ENCODE assay signal across 51 mouse cellular contexts in the genomic region with DNA sequence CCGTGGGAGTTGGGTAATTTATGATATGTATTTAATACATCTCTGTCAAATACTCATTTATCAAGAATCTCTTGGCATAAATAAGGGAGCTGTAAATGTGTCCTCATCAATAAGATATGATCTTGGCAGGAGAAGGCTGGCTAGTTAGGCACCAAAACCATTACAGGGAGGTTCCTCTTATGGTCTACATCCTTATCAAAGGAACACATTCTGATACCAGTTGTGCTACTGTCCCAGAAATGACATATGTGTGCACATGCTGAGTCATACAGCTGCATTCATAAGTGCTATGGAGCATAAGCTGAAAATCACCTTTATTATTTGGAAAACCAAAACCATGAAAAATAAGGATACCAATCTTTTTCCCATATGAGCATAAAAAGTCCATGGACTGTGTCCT. TPM values are rescaled to one million over a fixed set of nuclear protein-coding genes. Genes with fewer than 3 reads are reported as not detected.
"Had no signal": no experiment of that assay in that cellular context is flagged by ENCODE, and none has a peak within 500 bp of the region (broad histone marks: within the 10 kb centered on the region; RNA-seq: fewer than 3 reads in every experiment).

No protein-coding gene starts in this region.

- H3K4me3 ChIP-seq: heart, embryonic 10.5 days; heart, embryonic 12.5 days; heart, embryonic 13.5 days; heart, embryonic 15.5 days; hindbrain, embryonic 10.5 days; hindbrain, embryonic 12.5 days; hindbrain, embryonic 13.5 days; hindbrain, embryonic 15.5 days; intestine, embryonic 15.5 days; kidney, embryonic 15.5 days; layer of hippocampus, adult 2 months; left cerebral cortex, adult 2 months had no signal

- H3K27me3 ChIP-seq: heart, embryonic 12.5 days; heart, embryonic 13.5 days; heart, embryonic 15.5 days; hindbrain, embryonic 12.5 days; hindbrain, embryonic 13.5 days; hindbrain, embryonic 15.5 days; intestine, embryonic 15.5 days; kidney, embryonic 15.5 days had no signal

- H3K27ac ChIP-seq: heart, embryonic 10.5 days; heart, embryonic 13.5 days; heart, embryonic 15.5 days; hindbrain, embryonic 10.5 days; hindbrain, embryonic 12.5 days; hindbrain, embryonic 13.5 days; hindbrain, embryonic 14.5 days; hindbrain, embryonic 15.5 days; intestine, embryonic 15.5 days; kidney, embryonic 15.5 days; kidney, postnatal 0 days; layer of hippocampus, adult 2 months; left cerebral cortex, adult 2 months had no signal

- H3K4me2 ChIP-seq: heart, embryonic 11.5 days; heart, embryonic 12.5 days; heart, embryonic 13.5 days; heart, embryonic 15.5 days; hindbrain, embryonic 12.5 days; hindbrain, embryonic 13.5 days; hindbrain, embryonic 14.5 days; hindbrain, embryonic 15.5 days; intestine, embryonic 15.5 days; kidney, embryonic 15.5 days had no signal

- DNase-seq: heart, postnatal 10 days; heart, postnatal 14 days; heart, postnatal 36 days; heart, postnatal 4 days; kidney, adult 11 months; kidney, adult 18-20 months; kidney, adult 2 months; kidney, adult 8-10 months; kidney, adult 9 months; kidney, postnatal 10 days; kidney, postnatal 14 days; kidney, postnatal 25 days; kidney, postnatal 36 days; layer of hippocampus, adult 9-11 months; layer of hippocampus, postnatal 36 days had no signal

- H3K36me3 ChIP-seq: heart, embryonic 10.5 days; heart, embryonic 12.5 days; heart, embryonic 13.5 days; heart, embryonic 15.5 days; hindbrain, embryonic 10.5 days; hindbrain, embryonic 12.5 days; hindbrain, embryonic 13.5 days; hindbrain, embryonic 15.5 days; intestine, embryonic 15.5 days; kidney, embryonic 15.5 days had no signal

- H3K9ac ChIP-seq: heart, embryonic 12.5 days; heart, embryonic 13.5 days; heart, embryonic 15.5 days; hindbrain, embryonic 12.5 days; hindbrain, embryonic 13.5 days; hindbrain, embryonic 14.5 days; hindbrain, embryonic 15.5 days; intestine, embryonic 15.5 days; kidney, embryonic 15.5 days had no signal

- ATAC-seq: hindbrain, embryonic 16.5 days; inflammation-experienced regulatory T-cells, adult 6 months; intestine, embryonic 15.5 days; intestine, embryonic 16.5 days; intestine, postnatal 0 days had no signal

- H3K4me1 ChIP-seq: heart, embryonic 10.5 days; heart, embryonic 12.5 days; heart, embryonic 13.5 days; heart, embryonic 15.5 days; hindbrain, embryonic 10.5 days; hindbrain, embryonic 12.5 days; hindbrain, embryonic 13.5 days; hindbrain, embryonic 15.5 days; intestine, embryonic 15.5 days; kidney, embryonic 15.5 days had no signal

- H3K9me3 ChIP-seq: heart, embryonic 10.5 days; heart, embryonic 12.5 days; heart, embryonic 13.5 days; heart, embryonic 15.5 days; hindbrain, embryonic 10.5 days; hindbrain, embryonic 12.5 days; hindbrain, embryonic 13.5 days; hindbrain, embryonic 15.5 days; intestine, embryonic 15.5 days; kidney, embryonic 15.5 days had no signal

RNA-seq across cellular contexts. Expression of gene Lipn, which starts 3.6 kb away (rescaled TPM):
- total RNA-seq: heart, postnatal 10 days; heart, postnatal 14 days; heart, postnatal 25 days; heart, postnatal 36 days; heart, postnatal 4 days; hematopoietic stem cell, adult 5-6 weeks; layer of hippocampus, adult 18-20 months; layer of hippocampus, adult 2 months; layer of hippocampus, adult 8-10 months; layer of hippocampus, postnatal 10 days; layer of hippocampus, postnatal 14 days; layer of hippocampus, postnatal 25 days; layer of hippocampus, postnatal 36 days; left cerebral cortex, adult 18-20 months; left cerebral cortex, adult 2 months; left cerebral cortex, adult 8-10 months had no signal
- polyA plus RNA-seq: heart, embryonic 10.5 days; heart, embryonic 11.5 days; heart, embryonic 12.5 days; heart, embryonic 13.5 days; heart, embryonic 14.5 days; heart, embryonic 15.5 days; heart, embryonic 16.5 days; heart, postnatal 0 days; hindbrain, embryonic 10.5 days; hindbrain, embryonic 11.5 days; hindbrain, embryonic 12.5 days; hindbrain, embryonic 13.5 days; hindbrain, embryonic 14.5 days; hindbrain, embryonic 15.5 days; hindbrain, embryonic 16.5 days; inflammation-experienced regulatory T-cells, adult 6 months; intestine, embryonic 15.5 days; intestine, embryonic 16.5 days; kidney, adult 2 months; kidney, embryonic 14.5 days; kidney, embryonic 15.5 days; kidney, embryonic 16.5 days; kidney, postnatal 0 days; large intestine, adult 2 months had no signal

RNA-seq across cellular contexts. Expression of gene Lipm, which starts 37.2 kb away (rescaled TPM):
- total RNA-seq: heart, postnatal 10 days; heart, postnatal 14 days; heart, postnatal 25 days; heart, postnatal 36 days; heart, postnatal 4 days; hematopoietic stem cell, adult 5-6 weeks; left cerebral cortex, adult 18-20 months had no signal
- polyA plus RNA-seq: heart, embryonic 10.5 days; heart, embryonic 11.5 days; heart, embryonic 12.5 days; heart, embryonic 13.5 days; heart, embryonic 14.5 days; heart, postnatal 0 days; hindbrain, embryonic 10.5 days; hindbrain, embryonic 11.5 days; hindbrain, embryonic 12.5 days; hindbrain, embryonic 13.5 days; hindbrain, embryonic 14.5 days; hindbrain, embryonic 15.5 days; hindbrain, embryonic 16.5 days; inflammation-experienced regulatory T-cells, adult 6 months; intestine, embryonic 14.5 days; intestine, embryonic 15.5 days; intestine, embryonic 16.5 days; intestine, postnatal 0 days; kidney, adult 2 months; kidney, embryonic 14.5 days; kidney, embryonic 15.5 days; kidney, embryonic 16.5 days; kidney, postnatal 0 days; large intestine, adult 2 months had no signal

RNA-seq across cellular contexts. Expression of gene Lipk, which starts 55.5 kb away (rescaled TPM):
- total RNA-seq: heart, postnatal 10 days; heart, postnatal 14 days; heart, postnatal 25 days; heart, postnatal 36 days; heart, postnatal 4 days; hematopoietic stem cell, adult 5-6 weeks; layer of hippocampus, adult 18-20 months; layer of hippocampus, adult 2 months; layer of hippocampus, adult 8-10 months; layer of hippocampus, postnatal 10 days; layer of hippocampus, postnatal 14 days; layer of hippocampus, postnatal 25 days; layer of hippocampus, postnatal 36 days; left cerebral cortex, adult 18-20 months; left cerebral cortex, adult 2 months; left cerebral cortex, adult 8-10 months had no signal
- polyA plus RNA-seq: heart, embryonic 10.5 days; heart, embryonic 11.5 days; heart, embryonic 12.5 days; heart, embryonic 13.5 days; heart, embryonic 14.5 days; heart, embryonic 15.5 days; heart, embryonic 16.5 days; heart, postnatal 0 days; hindbrain, embryonic 10.5 days; hindbrain, embryonic 11.5 days; hindbrain, embryonic 12.5 days; hindbrain, embryonic 13.5 days; hindbrain, embryonic 14.5 days; hindbrain, embryonic 15.5 days; hindbrain, embryonic 16.5 days; inflammation-experienced regulatory T-cells, adult 6 months; intestine, embryonic 14.5 days; intestine, embryonic 15.5 days; kidney, adult 2 months; kidney, embryonic 14.5 days; kidney, embryonic 15.5 days; kidney, embryonic 16.5 days; kidney, postnatal 0 days had no signal
